Mouse (Mus musculus) kidney, embryonic 15.5 days (tissue): ENCODE measurements around the gene Ckm. TPM values are rescaled to one million over a fixed set of nuclear protein-coding genes. Genes with fewer than 3 reads are reported as not detected.

Experiments
- ATAC-seq: fragments of 200-750 bp; cut with Nextera tagmentation; replicated peaks from 2 replicates; pipeline ENCODE4 v1.8.0; 2017; ENCODE audit warnings: moderate TSS enrichment; ENCODE audit not compliant: low FRiP score
- H3K27ac ChIP-seq: fragments of 300-500 bp; sonication (generic); 2 replicates; pipeline ENCODE4 v1.5.1; 2015; ENCODE audit warnings: mild to moderate bottlenecking, inconsistent platforms
- H3K27me3 ChIP-seq: fragments of 300-500 bp; sonication (generic); 2 replicates; pipeline ENCODE4 v1.6.1; 2015; ENCODE audit warnings: inconsistent platforms
- H3K36me3 ChIP-seq: fragments of 300-500 bp; sonication (generic); 2 replicates; pipeline ENCODE4 v1.6.1; 2015; ENCODE audit warnings: inconsistent platforms
- H3K4me1 ChIP-seq: fragments of 300-500 bp; sonication (generic); 2 replicates; pipeline ENCODE4 v1.6.1; 2015; ENCODE audit warnings: inconsistent platforms
- H3K4me2 ChIP-seq: fragments of 300-500 bp; sonication (generic); 2 replicates; pipeline ENCODE4 v1.6.1; 2015; ENCODE audit warnings: moderate library complexity, mild to moderate bottlenecking, inconsistent platforms
- H3K4me3 ChIP-seq: fragments of 300-500 bp; sonication (generic); replicated peaks from 2 replicates; pipeline ENCODE4 v1.5.1; 2015; ENCODE audit warnings: mild to moderate bottlenecking, inconsistent platforms
- H3K9ac ChIP-seq: fragments of 300-500 bp; sonication (generic); 2 replicates; pipeline ENCODE4 v1.6.1; 2015; ENCODE audit warnings: mild to moderate bottlenecking, inconsistent platforms
- H3K9me3 ChIP-seq: fragments of 300-500 bp; sonication (generic); replicated peaks from 2 replicates; pipeline ENCODE4 v1.6.1; 2016; ENCODE audit warnings: inconsistent platforms
- WGBS: fragments of 180-500 bp; shearing (Covaris S2); methylation state at CpG from one replicate; pipeline ENCODE4 v1.1.7; 2015; ENCODE audit warnings: mixed read lengths; 5-methylcytosine and 5-hydroxymethylcytosine counted together
- polyA plus RNA-seq: library from polyadenylated mRNA; unstranded; fragments of >200 nt; fragmentation: Nextera tagmentation; extraction: Ambion mirVana; gene quantifications from 2 replicates; pipeline ENCODE4 v1.2.1, GENCODE M21; 2015

The Ckm gene
- 22.6 and 58.1 TPM in 2 replicates for polyA plus RNA-seq

DNA sequence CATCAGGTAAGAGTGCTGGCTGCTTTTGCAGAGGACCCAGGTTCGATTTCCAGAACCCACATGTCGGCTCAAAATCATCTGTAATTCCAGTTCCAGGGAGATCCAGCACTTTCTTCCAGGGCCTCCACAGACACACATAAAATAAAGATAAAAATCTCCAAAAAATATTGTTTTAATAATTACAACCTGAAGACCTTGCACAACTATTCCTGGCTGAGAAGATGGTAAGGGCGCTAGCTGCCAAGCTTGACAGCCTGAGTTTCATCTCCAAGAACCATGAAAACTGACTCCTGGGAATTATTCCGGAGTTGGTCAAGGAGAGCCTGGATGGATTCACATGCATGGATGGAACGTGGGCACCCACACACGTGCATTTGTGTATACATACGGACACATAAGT lies at the start of gene Ckm:
TSS of gene Ckm (plus strand) at position 301 of the 400 bp plus-strand sequence.
- Histone ChIP-seq H3K27ac (no peak within 1 kb of the TSS), H3K4me3 (peak within 1 kb of the TSS; percentile 67), H3K27me3 (peaks cover 58% of the 10 kb centered on the region), H3K9me3 (peaks cover 5% of the 10 kb centered on the region; the same call in 1 of the 2 replicates), H3K4me2 (peak within 1 kb of the TSS; percentile 98), H3K4me1 (peaks cover 21% of the 10 kb centered on the region), H3K9ac (peak within 1 kb of the TSS; percentile 58), H3K36me3 (no peaks in the 10 kb centered on the region)
- ATAC-seq, result no peak
- 44% methylated on average over 7 of the region's 7 CpGs for WGBS

- H3K4me3 ChIP-seq, result no peak overlapping the region
- no peak overlapping the region for H3K27ac ChIP-seq
- WGBS, result 86% methylated on average over 5 of the region's 5 CpGs
- H3K9ac ChIP-seq, result no peak overlapping the region
- peaks cover 20% of the 10 kb centered on the region for H3K4me1 ChIP-seq
- no peak for ATAC-seq
- H3K9me3 ChIP-seq, result no peaks in the 10 kb centered on the region
- no peaks in the 10 kb centered on the region for H3K27me3 ChIP-seq
- H3K4me2 ChIP-seq, result no peak overlapping the region
- H3K36me3 ChIP-seq, result peaks cover 78% of the 10 kb centered on the region
These were observed 49.6 kb upstream of the Ckm start for GRCm38 (mm10) chr7:19354991-19355390.

GRCm38 (mm10) chr7:19356311-19356710 lies 48.3 kb upstream of the Ckm start:
- H3K27ac ChIP-seq, result no peak overlapping the region
- peaks cover 67% of the 10 kb centered on the region for H3K36me3 ChIP-seq
- no peak for ATAC-seq
- H3K4me3 ChIP-seq, result no peak overlapping the region
- H3K9ac ChIP-seq, result no peak overlapping the region
- no peaks in the 10 kb centered on the region for H3K9me3 ChIP-seq
- no peaks in the 10 kb centered on the region for H3K27me3 ChIP-seq
- peaks cover 33% of the 10 kb centered on the region for H3K4me1 ChIP-seq
- 54% methylated on average over 10 of the region's 10 CpGs for WGBS
- no peak overlapping the region for H3K4me2 ChIP-seq

- WGBS, result 92% methylated on average over 25 of the region's 25 CpGs
- ATAC-seq, result no peak
- peaks cover 45% of the 10 kb centered on the region for H3K4me1 ChIP-seq
- no peaks in the 10 kb centered on the region for H3K9me3 ChIP-seq
- peak overlapping the region; percentile 56 for H3K9ac ChIP-seq
- peaks cover 54% of the 10 kb centered on the region for H3K36me3 ChIP-seq
- H3K4me2 ChIP-seq, result peak overlapping the region; percentile 99
- no peak overlapping the region for H3K27ac ChIP-seq
- 0 out of 2 replicates have a peak, but pooled peaks cover 5% of the 10 kb centered on the region for H3K27me3 ChIP-seq
- peak overlapping the region; percentile 86 for H3K4me3 ChIP-seq
These were observed 46.9 kb upstream of the Ckm start for GRCm38 (mm10) chr7:19357381-19358375.

DNA sequence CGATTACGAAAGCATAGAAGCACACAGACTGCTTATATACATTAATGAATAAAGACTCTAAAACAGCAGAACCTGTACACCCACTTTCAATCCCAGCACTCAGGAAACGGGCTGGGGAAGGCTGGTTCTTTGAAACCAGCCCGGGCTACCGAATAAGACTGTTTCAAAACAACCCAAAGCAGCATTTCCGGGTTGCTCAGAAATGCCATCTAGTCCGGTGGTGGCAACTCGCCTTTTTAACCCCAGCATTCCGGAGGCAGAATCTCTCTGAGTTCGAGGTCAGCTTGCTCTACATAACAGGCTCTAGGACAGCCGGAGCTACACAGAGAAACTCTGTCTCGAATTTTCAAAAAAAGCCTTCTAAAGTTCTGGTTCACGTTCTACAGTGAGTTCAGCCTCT lies 45.9 kb upstream of the Ckm start:
- Histone ChIP-seq H3K4me3 (peak overlapping the region; percentile 86), H3K27ac (no peak overlapping the region), H3K36me3 (peaks cover 44% of the 10 kb centered on the region), H3K27me3 (0 out of 2 replicates have a peak, but pooled peaks cover 7% of the 10 kb centered on the region), H3K9ac (peak overlapping the region; percentile 56), H3K4me1 (peaks cover 46% of the 10 kb centered on the region), H3K9me3 (no peaks in the 10 kb centered on the region), H3K4me2 (peak overlapping the region; percentile 99)
- 16% methylated on average over 13 of the region's 13 CpGs for WGBS
- ATAC-seq, result no peak

GRCm38 (mm10) chr7:19359299-19359891 lies 45.2 kb upstream of the Ckm start, which contains the start of the genes Cd3eap and Ppp1r13l:
TSS of gene Cd3eap (minus strand) at chr7:19359483.
TSS of gene Ppp1r13l (plus strand) at chr7:19359749.
- Histone ChIP-seq H3K27ac (peak within 1 kb of the TSS; percentile 81), H3K9me3 (no peaks in the 10 kb centered on the region), H3K4me1 (peaks cover 54% of the 10 kb centered on the region), H3K4me2 (peak within 1 kb of the TSS; percentile 99), H3K4me3 (peak within 1 kb of the TSS; percentile 86), H3K9ac (peak within 1 kb of the TSS; percentile 56), H3K36me3 (peaks cover 37% of the 10 kb centered on the region), H3K27me3 (0 out of 2 replicates have a peak, but pooled peaks cover 7% of the 10 kb centered on the region)
- under 1% methylated on average over 31 of the region's 31 CpGs for WGBS
- peak; percentile 63 for ATAC-seq

DNA sequence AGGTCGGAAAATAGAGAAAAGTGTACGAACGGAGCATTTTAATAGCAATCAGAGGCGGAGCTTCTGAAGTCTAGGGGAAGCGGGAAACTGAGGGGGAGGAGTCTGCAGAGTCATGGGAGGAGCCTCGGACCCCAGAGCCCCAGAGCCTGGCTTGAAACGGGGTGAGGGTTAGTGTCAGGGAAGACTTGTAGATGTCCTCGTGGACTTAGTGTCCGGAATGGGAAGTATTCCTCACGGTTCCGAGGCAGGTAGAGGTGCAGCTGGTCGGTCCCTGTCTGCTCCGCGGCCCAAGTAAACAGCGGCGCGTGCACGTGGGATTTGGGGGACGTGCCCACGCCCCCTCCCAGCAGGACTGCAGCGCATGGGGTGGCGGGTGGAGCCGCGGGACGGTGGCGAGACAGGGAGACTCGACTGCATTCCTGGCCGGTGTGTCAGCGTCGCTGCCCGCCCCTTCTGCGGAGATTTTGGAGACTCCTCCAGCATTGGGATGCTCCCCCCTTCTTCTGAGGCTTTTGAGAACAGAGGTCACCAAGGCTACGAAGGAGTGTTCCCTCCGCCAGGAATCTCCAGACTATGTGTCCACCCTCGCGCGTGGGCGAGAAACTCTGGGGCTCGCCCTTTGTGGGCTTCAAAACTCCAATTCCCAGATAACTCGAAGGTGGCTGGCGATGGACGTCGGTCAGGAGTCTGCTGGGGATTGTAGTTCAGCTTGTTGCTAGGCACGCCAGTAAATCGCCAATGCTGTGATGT lies 44.5 kb upstream of the Ckm start:
- ATAC-seq, result peak; percentile 78
- H3K4me3 ChIP-seq, result peak overlapping the region; percentile 86
- H3K27me3 ChIP-seq, result 0 out of 2 replicates have a peak, but pooled peaks cover 7% of the 10 kb centered on the region
- H3K4me2 ChIP-seq, result peak overlapping the region; percentile 99
- peaks cover 30% of the 10 kb centered on the region for H3K36me3 ChIP-seq
- H3K27ac ChIP-seq, result peak overlapping the region; percentile 81
- peaks cover 54% of the 10 kb centered on the region for H3K4me1 ChIP-seq
- no peaks in the 10 kb centered on the region for H3K9me3 ChIP-seq
- H3K9ac ChIP-seq, result peak overlapping the region; percentile 56
- WGBS, result under 1% methylated on average over 45 of the region's 45 CpGs

DNA sequence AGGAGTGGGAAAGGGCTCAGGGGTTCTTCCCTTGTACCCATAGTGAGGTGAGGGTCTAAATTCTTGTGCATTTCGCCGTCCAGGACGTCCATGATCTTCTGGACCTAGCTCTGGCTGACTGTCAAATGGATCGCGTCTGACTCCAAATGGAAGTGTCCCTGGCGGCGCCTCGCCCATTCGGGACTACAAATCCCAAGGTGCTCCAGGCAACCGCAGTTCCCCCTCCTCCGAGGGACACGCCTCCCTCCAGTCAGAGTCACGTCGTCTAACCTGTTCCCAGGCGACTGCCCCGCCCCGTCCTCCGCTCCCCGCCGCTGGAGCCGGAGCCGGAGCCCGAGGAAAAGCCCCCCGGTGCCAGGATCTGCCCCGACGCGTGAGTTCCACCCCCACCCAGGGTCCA lies 43.6 kb upstream of the Ckm start:
- Histone ChIP-seq H3K4me2 (peak overlapping the region; percentile 99), H3K4me3 (peak overlapping the region; percentile 86), H3K9ac (peak overlapping the region; percentile 49), H3K36me3 (peaks cover 22% of the 10 kb centered on the region), H3K27me3 (0 out of 2 replicates have a peak, but pooled peaks cover 7% of the 10 kb centered on the region), H3K4me1 (peaks cover 54% of the 10 kb centered on the region), H3K9me3 (no peaks in the 10 kb centered on the region), H3K27ac (0 out of 2 replicates have a peak overlapping the region, but pooled peaks have one; percentile 43)
- ATAC-seq, result peak; percentile 80
- WGBS, result 2% methylated on average over 27 of the region's 27 CpGs

GRCm38 (mm10) chr7:19361720-19362119 lies 42.9 kb upstream of the Ckm start:
- H3K27ac ChIP-seq, result no peak overlapping the region

DNA sequence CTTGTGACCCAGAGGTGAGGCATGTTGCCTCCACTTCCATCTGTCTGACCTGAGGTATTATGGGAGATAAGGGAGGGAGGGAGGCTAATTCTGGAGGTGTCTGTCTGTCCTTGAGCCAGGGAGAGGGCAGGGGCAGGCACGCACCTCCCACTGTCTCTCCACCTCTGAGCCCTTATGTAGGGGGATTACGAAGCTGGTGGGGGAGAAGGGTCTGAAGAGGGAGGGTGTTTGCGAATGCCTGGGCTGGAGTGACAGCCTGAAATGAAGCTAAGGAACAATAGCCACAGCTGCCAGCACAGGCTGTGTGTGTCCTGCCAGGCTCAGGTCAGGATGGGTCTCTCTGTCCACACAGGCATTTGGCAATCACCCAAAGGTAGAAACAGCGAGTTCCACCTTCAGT lies 42.3 kb upstream of the Ckm start:
- 54% methylated on average over 4 of the region's 4 CpGs for WGBS
- H3K36me3 ChIP-seq, result peaks cover 9% of the 10 kb centered on the region
- no peak for ATAC-seq
- H3K27me3 ChIP-seq, result 0 out of 2 replicates have a peak, but pooled peaks cover 7% of the 10 kb centered on the region
- H3K9me3 ChIP-seq, result no peaks in the 10 kb centered on the region
- H3K4me2 ChIP-seq, result peak overlapping the region; percentile 99
- 0 out of 2 replicates have a peak overlapping the region, but pooled peaks have one; percentile 86 for H3K4me3 ChIP-seq
- no peak overlapping the region for H3K27ac ChIP-seq
- no peak overlapping the region for H3K9ac ChIP-seq
- peaks cover 49% of the 10 kb centered on the region for H3K4me1 ChIP-seq

More at GRCm38 (mm10) chr7:19361720-19362119, 42.9 kb upstream of the Ckm start:
- H3K4me2 ChIP-seq, result peak overlapping the region; percentile 99
- no peak for ATAC-seq
- no peaks in the 10 kb centered on the region for H3K9me3 ChIP-seq
- H3K4me1 ChIP-seq, result peaks cover 49% of the 10 kb centered on the region
- peaks cover 15% of the 10 kb centered on the region for H3K36me3 ChIP-seq
- WGBS, result 14% methylated on average over 16 of the region's 16 CpGs
- H3K4me3 ChIP-seq, result peak overlapping the region; percentile 86
- 0 out of 2 replicates have a peak, but pooled peaks cover 7% of the 10 kb centered on the region for H3K27me3 ChIP-seq
- peak overlapping the region; percentile 49 for H3K9ac ChIP-seq

DNA sequence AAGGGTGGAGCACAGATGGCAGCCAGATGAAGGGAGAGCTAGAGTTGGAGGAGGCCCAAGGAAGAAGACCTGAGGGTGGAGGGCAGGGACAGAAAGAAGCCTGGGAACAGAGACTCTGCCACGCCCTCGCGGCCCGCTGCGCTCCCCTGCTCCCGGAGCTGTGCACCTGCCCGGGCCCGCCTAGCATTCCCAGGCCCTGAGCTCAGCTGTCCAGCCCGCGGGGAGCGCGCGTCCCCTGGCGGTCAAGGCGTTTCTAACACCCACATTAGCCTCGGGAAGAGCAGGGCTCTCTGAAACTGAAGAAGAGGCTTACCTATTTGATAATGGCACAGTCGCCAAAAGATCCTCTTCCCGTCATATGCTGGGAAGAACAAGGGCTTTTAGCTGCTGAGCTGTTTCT lies 40.7 kb upstream of the Ckm start:
- Histone ChIP-seq H3K27ac (no peak overlapping the region), H3K4me3 (0 out of 2 replicates have a peak overlapping the region, but pooled peaks have one; percentile 7), H3K4me1 (peaks cover 38% of the 10 kb centered on the region), H3K27me3 (peaks cover 10% of the 10 kb centered on the region; the same call in 1 of the 2 replicates), H3K36me3 (no peaks in the 10 kb centered on the region), H3K4me2 (peak overlapping the region; percentile 12; the same call in 1 of the 2 replicates), H3K9ac (no peak overlapping the region), H3K9me3 (no peaks in the 10 kb centered on the region)
- no peak for ATAC-seq
- 7% methylated on average over 18 of the region's 18 CpGs for WGBS
